Mouse (Mus musculus): ENCODE measurements around the gene Adam10. TPM values are rescaled to one million over a fixed set of nuclear protein-coding genes. Genes with fewer than 3 reads are reported as not detected.

Gene Adam10
- polyA plus RNA-seq, 1 experiment: 6.8 TPM

DNA sequence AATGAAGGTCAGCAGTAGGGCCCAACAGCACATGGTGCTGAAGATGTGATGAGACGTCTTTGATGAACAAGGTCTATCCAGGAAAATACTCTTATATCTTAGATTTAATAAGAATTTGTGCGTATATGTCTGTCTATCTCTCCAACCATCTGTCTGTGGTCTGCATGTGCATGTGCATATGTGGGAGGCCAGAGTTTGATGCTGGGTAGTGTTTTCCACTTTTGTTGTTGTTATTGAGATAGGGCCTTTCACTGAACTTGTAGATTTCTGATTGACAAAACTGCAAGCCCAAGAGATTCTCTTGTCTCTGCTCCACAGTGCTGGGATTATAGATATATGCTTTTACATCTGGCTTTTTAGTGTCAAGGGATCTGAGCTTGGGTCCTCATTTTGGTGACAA lies 96.7 kb downstream of the Adam10 start:
- H3K4me3 ChIP-seq (ENCODE audit: control insufficient read depth, low read depth, low read length): no peak overlapping the region
- H3K27me3 ChIP-seq (ENCODE audit: control insufficient read depth, insufficient read depth, low read length): no peaks in the 10 kb centered on the region
- TF ChIP-seq CTCF (IDR thresholded peaks at IDR 0.05; ENCODE audit: control insufficient read depth, insufficient read depth, insufficient replicate concordance, low read depth, low read length) (no peak), POLR2A (IDR thresholded peaks at IDR 0.05; ENCODE audit: control insufficient read depth, low read depth, low read length) (no peak)
- no peaks in the 10 kb centered on the region for H3K4me1 ChIP-seq (ENCODE audit: control insufficient read depth, insufficient read depth, low read length)
- H3K36me3 ChIP-seq (ENCODE audit: control insufficient read depth, insufficient read depth, low read length): no peaks in the 10 kb centered on the region
- H3K27ac ChIP-seq (ENCODE audit: control insufficient read depth, insufficient read depth, low read depth, low read length): no peak overlapping the region

DNA sequence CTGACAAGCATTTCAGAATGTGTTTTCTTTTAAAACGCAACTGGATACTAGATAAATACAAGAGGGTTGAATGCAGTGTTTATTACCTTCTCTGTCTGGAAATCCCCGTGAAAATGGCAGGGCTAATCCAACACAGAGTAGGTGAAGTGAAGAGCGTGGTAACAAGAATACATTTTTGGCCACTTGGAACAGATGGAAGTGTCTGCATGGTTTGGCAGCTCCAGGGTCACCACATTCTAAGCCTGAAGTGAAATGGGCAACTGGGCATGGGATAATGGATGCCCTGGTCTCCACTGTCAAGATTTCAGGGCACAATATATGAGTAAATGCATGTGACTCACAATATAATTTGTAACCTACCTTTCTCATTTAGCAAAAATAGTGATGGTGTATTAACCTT lies 103.4 kb downstream of the Adam10 start:
- Histone ChIP-seq H3K27me3 (ENCODE audit: control insufficient read depth, insufficient read depth, low read length) (no peaks in the 10 kb centered on the region), H3K27ac (ENCODE audit: control insufficient read depth, insufficient read depth, low read depth, low read length) (no peak overlapping the region), H3K4me3 (ENCODE audit: control insufficient read depth, low read depth, low read length) (no peak overlapping the region), H3K36me3 (ENCODE audit: control insufficient read depth, insufficient read depth, low read length) (no peaks in the 10 kb centered on the region), H3K4me1 (ENCODE audit: control insufficient read depth, insufficient read depth, low read length) (no peaks in the 10 kb centered on the region)
- TF ChIP-seq POLR2A (IDR thresholded peaks at IDR 0.05; ENCODE audit: control insufficient read depth, low read depth, low read length): no peak
- no peak for TF ChIP-seq CTCF (IDR thresholded peaks at IDR 0.05; ENCODE audit: control insufficient read depth, insufficient read depth, insufficient replicate concordance, low read depth, low read length)

DNA sequence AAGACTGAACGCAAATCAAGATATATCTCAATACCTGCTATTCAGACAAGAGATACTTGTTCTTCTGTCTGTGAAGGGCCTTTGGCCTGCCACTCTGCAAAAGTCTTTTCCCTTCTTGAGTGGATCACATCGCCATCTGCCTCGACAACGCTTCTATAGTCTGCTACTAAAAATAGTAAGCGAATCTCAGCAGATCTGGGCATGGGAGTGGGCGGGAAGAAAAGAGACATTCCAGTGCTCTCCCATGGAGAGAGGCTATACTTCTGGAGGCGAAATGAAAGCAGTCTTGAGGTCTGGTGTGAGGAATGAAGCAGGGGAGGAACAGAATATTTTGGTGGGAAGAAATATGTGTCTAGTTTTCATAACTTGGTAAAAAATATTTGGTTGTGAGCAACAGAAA lies 109.9 kb downstream of the Adam10 start:
- TF ChIP-seq CTCF (IDR thresholded peaks at IDR 0.05; ENCODE audit: control insufficient read depth, insufficient read depth, insufficient replicate concordance, low read depth, low read length) (no peak), POLR2A (IDR thresholded peaks at IDR 0.05; ENCODE audit: control insufficient read depth, low read depth, low read length) (no peak)
- Histone ChIP-seq H3K4me3 (ENCODE audit: control insufficient read depth, low read depth, low read length) (no peak overlapping the region), H3K4me1 (ENCODE audit: control insufficient read depth, insufficient read depth, low read length) (no peaks in the 10 kb centered on the region), H3K27me3 (ENCODE audit: control insufficient read depth, insufficient read depth, low read length) (no peaks in the 10 kb centered on the region), H3K36me3 (ENCODE audit: control insufficient read depth, insufficient read depth, low read length) (no peaks in the 10 kb centered on the region), H3K27ac (ENCODE audit: control insufficient read depth, insufficient read depth, low read depth, low read length) (no peak overlapping the region)

DNA sequence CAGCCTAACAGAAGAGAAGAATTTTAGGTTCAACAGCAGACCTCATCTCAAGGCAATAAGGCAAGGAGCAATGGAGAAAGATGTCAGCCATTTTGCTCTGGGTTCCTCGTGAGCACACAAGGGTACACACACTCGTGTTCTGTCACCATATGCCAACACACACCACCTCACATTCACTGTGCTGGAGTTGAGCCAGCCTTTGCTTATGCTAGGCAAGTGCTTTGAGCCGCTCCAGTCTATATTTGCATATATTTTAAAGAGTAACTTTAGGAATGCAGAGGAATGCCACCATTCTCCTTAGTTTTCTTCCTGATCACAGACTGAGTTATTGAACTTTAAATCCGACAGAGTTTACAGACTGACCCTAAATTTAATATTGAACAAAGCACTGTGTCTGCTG lies 111.8 kb downstream of the Adam10 start:
- Histone ChIP-seq H3K27me3 (ENCODE audit: control insufficient read depth, insufficient read depth, low read length) (no peaks in the 10 kb centered on the region), H3K4me1 (ENCODE audit: control insufficient read depth, insufficient read depth, low read length) (no peaks in the 10 kb centered on the region)
- TF ChIP-seq POLR2A (IDR thresholded peaks at IDR 0.05; ENCODE audit: control insufficient read depth, low read depth, low read length) (no peak), CTCF (IDR thresholded peaks at IDR 0.05; ENCODE audit: control insufficient read depth, insufficient read depth, insufficient replicate concordance, low read depth, low read length) (no peak)

DNA sequence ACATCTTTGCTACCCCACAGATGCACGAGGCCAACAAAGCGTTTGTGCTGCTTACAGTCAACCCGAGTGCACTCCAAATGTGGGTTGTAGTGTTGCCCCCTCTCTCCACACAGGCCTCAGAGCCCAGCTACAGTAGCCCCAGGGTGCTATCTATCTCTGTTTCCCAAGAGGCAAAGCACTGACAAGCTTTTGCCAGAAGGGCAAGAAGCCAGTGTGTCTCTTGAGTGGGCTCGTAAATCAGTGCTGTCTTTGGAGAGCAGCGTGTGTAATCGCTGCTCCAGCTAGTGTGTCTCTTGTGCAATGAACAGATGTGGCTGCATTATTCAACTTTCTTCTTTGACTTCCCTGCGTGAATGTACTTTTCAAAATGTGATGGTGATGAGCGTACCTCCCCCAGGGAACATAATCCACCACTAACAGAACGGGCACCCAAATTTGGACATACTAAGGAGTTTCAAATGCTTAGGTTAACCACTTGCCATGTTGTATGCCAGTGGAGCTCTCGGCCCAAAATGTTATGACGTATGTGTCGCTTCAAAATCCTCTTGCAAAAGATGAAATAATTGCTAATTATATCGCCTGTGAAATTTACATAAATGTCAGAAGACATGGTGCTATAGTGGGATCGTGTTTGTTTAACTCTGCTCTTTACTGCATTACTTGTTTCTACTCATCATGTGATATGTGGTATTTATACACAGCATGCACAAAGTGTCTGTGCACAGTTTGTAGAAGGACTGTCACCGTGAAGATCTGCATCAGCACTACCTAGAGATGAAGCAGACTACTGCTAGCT lies 116.0 kb downstream of the Adam10 start:
- Histone ChIP-seq H3K36me3 (ENCODE audit: control insufficient read depth, insufficient read depth, low read length) (no peaks in the 10 kb centered on the region), H3K4me3 (ENCODE audit: control insufficient read depth, low read depth, low read length) (no peak overlapping the region), H3K27me3 (ENCODE audit: control insufficient read depth, insufficient read depth, low read length) (no peaks in the 10 kb centered on the region), H3K27ac (ENCODE audit: control insufficient read depth, insufficient read depth, low read depth, low read length) (no peak overlapping the region), H3K4me1 (ENCODE audit: control insufficient read depth, insufficient read depth, low read length) (no peaks in the 10 kb centered on the region)
- TF ChIP-seq POLR2A (IDR thresholded peaks at IDR 0.05; ENCODE audit: control insufficient read depth, low read depth, low read length) (no peak), CTCF (IDR thresholded peaks at IDR 0.05; ENCODE audit: control insufficient read depth, insufficient read depth, insufficient replicate concordance, low read depth, low read length) (no peak)

More for the DNA sequence above, 111.8 kb downstream of the Adam10 start:
- Histone ChIP-seq H3K27ac (ENCODE audit: control insufficient read depth, insufficient read depth, low read depth, low read length) (no peak overlapping the region), H3K4me3 (ENCODE audit: control insufficient read depth, low read depth, low read length) (no peak overlapping the region), H3K36me3 (ENCODE audit: control insufficient read depth, insufficient read depth, low read length) (no peaks in the 10 kb centered on the region)

DNA sequence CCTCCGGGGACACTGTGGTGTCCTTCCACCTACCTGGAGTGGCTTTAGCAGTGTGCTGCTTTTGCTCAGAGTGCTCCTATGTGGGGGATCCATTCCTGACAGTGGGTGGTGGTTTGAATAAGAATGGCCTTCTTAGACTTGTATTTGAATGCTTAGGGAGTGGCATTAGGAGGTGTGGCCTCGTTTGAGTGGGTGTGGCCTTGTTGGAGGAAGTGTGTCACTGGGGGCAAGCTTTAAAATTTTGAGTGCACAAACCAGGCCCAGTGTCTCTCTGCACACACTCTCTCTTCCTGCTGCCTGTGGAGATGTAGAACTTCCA lies 116.6 kb downstream of the Adam10 start:
- no peaks in the 10 kb centered on the region for H3K4me1 ChIP-seq (ENCODE audit: control insufficient read depth, insufficient read depth, low read length)
- no peaks in the 10 kb centered on the region for H3K27me3 ChIP-seq (ENCODE audit: control insufficient read depth, insufficient read depth, low read length)
- TF ChIP-seq POLR2A (IDR thresholded peaks at IDR 0.05; ENCODE audit: control insufficient read depth, low read depth, low read length) (no peak), CTCF (IDR thresholded peaks at IDR 0.05; ENCODE audit: control insufficient read depth, insufficient read depth, insufficient replicate concordance, low read depth, low read length) (no peak)
- no peak overlapping the region for H3K27ac ChIP-seq (ENCODE audit: control insufficient read depth, insufficient read depth, low read depth, low read length)
- H3K36me3 ChIP-seq (ENCODE audit: control insufficient read depth, insufficient read depth, low read length): no peaks in the 10 kb centered on the region
- no peak overlapping the region for H3K4me3 ChIP-seq (ENCODE audit: control insufficient read depth, low read depth, low read length)

DNA sequence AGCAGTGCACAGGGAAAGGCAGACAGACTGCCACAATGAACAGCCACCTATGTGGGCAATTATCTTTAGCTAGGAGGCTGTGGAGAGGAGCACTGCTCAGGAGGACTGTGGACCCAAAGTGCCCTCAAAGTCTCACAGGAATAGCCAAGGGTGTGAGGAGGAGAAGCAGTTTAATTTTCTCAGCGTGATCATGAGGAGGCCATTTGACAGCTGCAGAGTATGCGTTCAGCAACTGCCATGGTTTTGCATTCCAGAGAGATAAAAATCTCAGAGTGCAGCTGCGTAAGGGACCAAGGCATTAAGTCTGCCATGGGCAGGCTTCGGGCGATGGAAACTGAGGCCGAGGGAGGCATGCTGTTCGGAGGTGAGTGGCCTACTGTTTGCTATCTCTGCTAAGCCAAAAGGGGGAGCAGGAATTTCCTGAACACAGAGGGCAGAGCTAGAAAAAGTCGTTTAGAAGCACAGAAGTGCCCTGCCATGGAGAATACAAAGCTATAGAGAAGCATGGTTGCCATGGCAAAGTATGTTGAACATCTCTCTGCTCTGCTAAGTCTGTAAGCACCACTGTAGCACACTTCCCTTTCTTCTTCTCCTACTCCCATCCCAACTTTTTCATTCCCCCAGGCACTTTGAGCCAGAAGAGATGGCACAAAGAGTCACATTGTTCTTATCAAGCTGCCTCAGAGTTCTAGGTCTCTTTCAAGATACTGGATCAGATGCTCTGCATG lies 122.0 kb downstream of the Adam10 start:
- Histone ChIP-seq H3K27me3 (ENCODE audit: control insufficient read depth, insufficient read depth, low read length) (no peaks in the 10 kb centered on the region), H3K27ac (ENCODE audit: control insufficient read depth, insufficient read depth, low read depth, low read length) (no peak overlapping the region), H3K4me1 (ENCODE audit: control insufficient read depth, insufficient read depth, low read length) (no peaks in the 10 kb centered on the region), H3K4me3 (ENCODE audit: control insufficient read depth, low read depth, low read length) (no peak overlapping the region), H3K36me3 (ENCODE audit: control insufficient read depth, insufficient read depth, low read length) (no peaks in the 10 kb centered on the region)
- TF ChIP-seq CTCF (IDR thresholded peaks at IDR 0.05; ENCODE audit: control insufficient read depth, insufficient read depth, insufficient replicate concordance, low read depth, low read length): no peak
- no peak for TF ChIP-seq POLR2A (IDR thresholded peaks at IDR 0.05; ENCODE audit: control insufficient read depth, low read depth, low read length)

Measured in testis, adult 2 months (tissue).